Mouse (Mus musculus) heart, postnatal 36 days (tissue): ENCODE measurements around the gene Cep128. TPM values are rescaled to one million over a fixed set of nuclear protein-coding genes. Genes with fewer than 3 reads are reported as not detected.
A peak's percentile ranks its signal among the peaks of the same experiment; 100 is the strongest.
"Not testable (repeated sequence)": the region's sequence is repeated elsewhere in the genome, so short reads cannot be mapped to it uniquely, and the experiment has no call there.

Experiments used
- DNase-seq, 2 experiments: peaks; one replicate each; pipeline ENCODE4 v3.0.0; 2021 to 2022
- intact Hi-C: fragments of 180-260 bp; cut with DNase I; formaldehyde crosslinking; loops from one replicate; pipeline ENCODE4 v1.15.1; 2025
- total RNA-seq, 2 experiments: library from RNA; stranded (reverse); gene quantifications; 2 replicates each; pipeline ENCODE4 v1.2.3; 2021

The Cep128 gene
- total RNA-seq: 10 to 100 TPM; 10.3 to 10.9 TPM

DNA sequence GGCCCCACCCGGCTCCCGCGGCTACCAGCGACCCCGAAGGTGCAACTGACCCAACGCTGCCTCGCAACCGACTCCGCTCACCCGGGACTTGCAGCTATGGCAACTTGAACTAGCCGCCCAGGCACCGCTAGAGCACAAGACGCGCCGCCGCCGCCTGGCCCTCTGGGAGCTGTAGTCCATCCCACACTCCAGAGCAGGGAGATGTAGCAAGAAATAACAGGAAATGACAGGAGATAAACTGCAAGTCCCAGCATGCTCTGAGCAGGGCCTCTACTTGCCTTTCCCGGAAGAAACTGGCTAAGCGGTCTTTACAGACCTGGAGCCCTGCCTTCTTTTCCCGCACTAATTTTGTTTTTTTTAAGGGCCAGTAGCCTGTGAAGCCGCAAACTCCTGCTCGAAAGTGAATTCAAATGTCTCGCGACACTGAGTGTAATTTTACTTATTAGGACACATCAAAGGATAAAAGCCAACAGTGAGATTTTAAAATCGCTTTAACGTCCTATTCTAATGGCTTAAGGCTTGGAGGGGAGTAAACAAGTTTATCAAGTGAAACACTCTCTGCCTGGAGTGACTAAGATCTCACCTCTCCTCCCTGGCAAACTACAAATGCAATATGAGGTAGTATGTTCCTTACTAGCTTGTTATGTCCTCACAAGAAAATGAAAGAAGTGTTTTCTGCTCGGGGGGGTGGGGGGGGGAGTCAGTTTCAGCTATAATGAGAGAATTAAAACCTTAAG is at the start of gene Cep128, which contains the start of gene Tshr:
Cep128 (minus strand) TSS at position 129 of the 737 bp plus-strand sequence.
Tshr (plus strand) TSS at position 283 of the 737 bp plus-strand sequence.
- DNase-seq: peak; percentile 88
- intact Hi-C loops: loop anchor here (10.0 kb wide), 1 partner anchor 200 kb away; no protein-coding TSS in a partner anchor

DNA sequence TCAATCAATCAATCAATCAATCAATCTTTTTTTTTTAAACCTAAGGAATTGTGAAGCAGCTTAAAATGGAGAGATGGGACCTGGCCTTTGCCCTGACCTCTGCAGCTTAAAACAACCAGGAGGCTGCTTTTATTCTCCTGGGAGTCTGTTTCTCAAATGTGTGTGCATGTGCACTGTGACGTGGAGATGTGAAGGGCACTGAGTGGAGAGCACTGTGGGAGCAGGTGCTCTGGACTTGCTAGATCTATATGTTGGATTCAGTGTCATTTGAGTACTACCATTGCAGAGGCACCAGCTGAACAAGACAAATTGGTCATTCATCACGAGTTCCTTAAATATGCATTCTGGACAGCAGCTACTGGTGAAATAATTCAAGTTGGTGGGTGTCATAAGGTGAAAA is 42.9 kb upstream of the Cep128 start:
- DNase-seq: no peak
- intact Hi-C loops: no loop called here

GRCm38 (mm10) chr12:91426499-91426898 is 42.3 kb upstream of the Cep128 start:
- intact Hi-C loops: no loop called here
- DNase-seq: no peak

GRCm38 (mm10) chr12:91423125-91423820 is 39.1 kb upstream of the Cep128 start:
- intact Hi-C loops: loop anchor here (1.0 kb wide), 1 partner anchor 376 kb away; no protein-coding TSS in a partner anchor

GRCm38 (mm10) chr12:91421272-91421671 is 37.1 kb upstream of the Cep128 start:
- DNase-seq: no peak
- intact Hi-C loops: no loop called here

More at GRCm38 (mm10) chr12:91423125-91423820, 39.1 kb upstream of the Cep128 start:
- no peak for DNase-seq

- DNase-seq: peak; percentile 26 to 62
- intact Hi-C loops: no loop called here
Measured at GRCm38 (mm10) chr12:91418791-91419190, 34.6 kb upstream of the Cep128 start.

GRCm38 (mm10) chr12:91416828-91417227 is 32.6 kb upstream of the Cep128 start:
- intact Hi-C loops: no loop called here

DNA sequence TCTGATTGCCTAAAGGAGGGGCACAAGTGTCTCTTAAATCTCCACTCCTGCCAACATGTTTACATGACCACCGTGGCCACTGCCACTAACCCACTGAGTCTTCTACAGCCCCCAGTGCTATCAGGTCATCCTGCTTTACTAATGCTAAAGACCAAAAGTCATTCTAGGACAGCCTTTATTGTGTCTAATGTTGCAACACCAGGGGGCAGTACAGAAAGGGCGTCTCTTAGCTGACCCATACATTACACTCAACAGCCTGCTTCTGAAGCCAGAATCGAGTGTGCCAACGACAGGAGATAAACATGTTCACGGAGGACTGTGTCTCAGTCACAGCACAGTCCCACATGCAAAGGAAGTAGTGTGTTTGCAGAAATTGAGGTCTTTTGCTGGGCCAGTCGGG is 30.9 kb upstream of the Cep128 start:
- no peak for DNase-seq
- intact Hi-C loops: no loop called here

More at GRCm38 (mm10) chr12:91416828-91417227, 32.6 kb upstream of the Cep128 start:
- no peak for DNase-seq

- DNase-seq: no peak
- intact Hi-C loops: no loop called here
Measured at GRCm38 (mm10) chr12:91412461-91413182, 28.4 kb upstream of the Cep128 start.

DNA sequence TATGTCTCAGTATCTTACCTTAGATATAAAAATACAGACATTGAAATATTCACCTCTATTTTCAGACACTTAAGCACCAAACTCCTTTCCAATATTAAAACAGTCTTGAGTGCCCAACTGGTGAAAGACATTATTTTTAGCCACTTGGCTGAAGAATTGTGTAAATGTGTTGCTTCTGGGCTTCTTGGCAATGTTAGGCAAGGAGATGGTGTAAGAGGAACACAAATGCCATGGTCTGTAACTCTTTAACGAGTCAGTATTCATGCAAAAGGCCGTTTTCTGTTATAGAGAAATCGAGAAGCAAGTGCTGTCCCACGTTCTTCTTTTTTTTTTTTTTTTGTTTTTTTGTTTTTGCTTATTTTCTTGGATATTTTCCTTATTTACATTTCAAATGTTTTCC is 26.1 kb upstream of the Cep128 start:
- no peak for DNase-seq
- intact Hi-C loops: no loop called here

DNA sequence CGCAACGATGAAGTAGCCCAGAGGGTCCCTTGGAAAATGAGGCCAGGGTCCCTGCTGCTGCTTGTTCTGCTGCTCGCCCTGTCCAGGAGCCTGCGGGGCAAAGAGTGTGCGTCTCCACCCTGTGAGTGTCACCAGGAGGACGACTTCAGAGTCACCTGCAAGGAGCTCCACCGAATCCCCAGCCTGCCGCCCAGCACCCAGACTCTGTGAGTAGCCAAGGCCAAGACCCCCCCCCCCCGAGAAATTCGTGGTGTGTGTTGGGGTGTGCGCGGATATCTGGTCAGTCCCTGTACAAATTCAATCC is 16.8 kb upstream of the Cep128 start:
- DNase-seq: no peak

DNA sequence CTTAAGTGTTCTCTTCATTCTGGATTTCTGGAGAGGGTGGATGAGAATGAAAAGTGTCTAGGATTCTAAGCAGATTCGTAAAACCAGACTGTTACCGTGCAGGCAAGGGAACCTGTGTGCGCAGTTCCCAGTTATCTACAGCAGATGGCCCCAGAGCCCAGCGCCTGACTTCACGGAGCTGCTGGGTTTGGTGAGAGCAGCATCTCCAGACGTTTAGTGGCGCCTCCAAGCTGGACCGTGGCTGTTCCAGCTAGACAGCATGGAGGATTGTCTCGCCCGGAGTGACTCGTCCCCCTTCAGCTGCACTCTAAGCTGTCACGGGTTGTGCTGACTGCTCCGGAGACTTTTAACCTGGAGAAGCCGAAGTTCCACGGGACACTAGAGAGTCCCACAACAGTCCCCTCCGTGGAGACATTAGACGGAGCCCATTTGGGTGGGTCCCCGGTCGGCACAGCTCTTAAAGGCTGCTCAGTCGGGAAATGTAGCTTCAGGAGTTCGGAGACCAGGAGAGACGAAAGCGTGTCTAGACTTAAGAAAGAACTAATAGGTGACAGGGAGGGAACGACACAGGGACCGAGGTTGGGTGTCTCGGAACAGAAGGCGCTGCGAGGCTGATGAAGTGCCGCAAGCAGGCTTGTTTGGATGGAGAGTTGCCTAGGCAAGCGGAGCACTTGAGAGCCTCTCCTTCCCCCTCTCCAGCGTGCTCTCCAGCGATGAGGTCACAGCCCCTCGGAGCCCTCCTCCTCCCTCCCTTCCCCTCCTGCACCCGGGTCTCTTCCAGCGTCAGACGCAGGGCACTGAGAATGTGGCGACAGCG is 16.2 kb upstream of the Cep128 start:
- peak; percentile 47 to 63 for DNase-seq
- intact Hi-C loops: loop anchor here (1.0 kb wide), 1 partner anchor 399 kb away; no protein-coding TSS in a partner anchor

More for the DNA sequence above, 16.8 kb upstream of the Cep128 start:
- intact Hi-C loops: no loop called here

- intact Hi-C loops: loop anchor here (10.0 kb wide), 1 partner anchor 201 kb away; no protein-coding TSS in a partner anchor
- peak in 1 of 2 experiments; percentile 1 for DNase-seq
Measured at GRCm38 (mm10) chr12:91383516-91384264, 519 bp downstream of the Cep128 start.

DNA sequence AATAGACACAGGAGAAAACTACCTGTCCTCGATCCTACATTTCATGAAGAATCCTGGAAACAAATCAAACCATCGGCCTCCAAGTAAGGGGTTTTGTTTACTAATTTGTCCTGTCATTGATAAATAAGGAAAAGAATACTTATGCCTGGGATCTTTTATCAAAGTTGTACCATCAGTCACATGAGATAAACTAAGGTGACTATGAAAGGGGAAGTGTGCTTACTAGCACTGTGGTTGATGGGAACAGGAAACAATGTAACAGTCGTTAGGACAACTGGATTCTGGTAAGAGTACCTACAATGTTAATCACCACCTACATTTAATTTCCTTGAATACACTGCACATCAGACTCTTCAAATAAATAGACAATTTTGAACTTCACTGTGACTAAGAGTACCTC is 15.0 kb downstream of the Cep128 start:
- intact Hi-C loops: no loop called here

DNA sequence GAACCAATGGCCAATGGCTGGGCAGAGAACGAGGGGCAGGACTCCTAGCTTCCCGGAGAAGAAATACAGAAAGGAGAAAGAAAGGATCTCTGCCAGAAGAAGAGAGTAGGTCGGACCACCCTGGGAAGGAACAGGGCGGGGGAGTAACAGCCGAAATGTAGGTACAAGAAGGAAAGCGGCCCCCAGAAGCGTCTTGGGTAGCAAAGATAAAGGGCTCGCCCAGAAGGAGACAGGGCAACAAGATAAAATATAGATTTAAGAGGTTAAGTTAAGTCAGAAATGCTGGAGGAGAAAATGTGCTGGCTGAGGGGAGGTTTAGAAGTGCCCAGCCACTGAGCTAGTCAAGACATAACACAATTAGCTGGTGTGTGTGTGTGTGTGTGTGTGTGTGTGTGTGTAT is 30.4 kb downstream of the Cep128 start:
- intact Hi-C loops: no loop called here
- DNase-seq: no peak

More for the DNA sequence above, 15.0 kb downstream of the Cep128 start:
- no peak for DNase-seq

DNA sequence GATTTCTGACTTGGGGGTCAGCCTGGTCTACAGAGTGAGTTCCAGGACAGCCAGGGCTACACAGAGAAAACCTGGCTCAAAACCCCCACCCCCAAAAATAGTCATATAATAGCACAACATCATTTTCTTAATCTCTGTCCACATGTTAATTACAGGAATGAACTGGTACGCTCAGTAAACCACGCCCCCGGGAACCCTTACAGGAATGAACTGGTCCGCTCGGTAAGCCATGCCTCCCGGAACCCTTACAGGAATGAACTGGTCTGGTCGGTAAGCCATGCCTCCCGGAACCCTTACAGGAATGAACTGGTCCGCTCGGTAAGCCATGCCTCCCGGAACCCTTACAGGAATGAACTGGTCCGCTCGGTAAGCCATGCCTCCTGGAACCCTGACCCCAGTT is 45.6 kb downstream of the Cep128 start:
- DNase-seq, intact Hi-C loops: not testable (repeated sequence)

DNA sequence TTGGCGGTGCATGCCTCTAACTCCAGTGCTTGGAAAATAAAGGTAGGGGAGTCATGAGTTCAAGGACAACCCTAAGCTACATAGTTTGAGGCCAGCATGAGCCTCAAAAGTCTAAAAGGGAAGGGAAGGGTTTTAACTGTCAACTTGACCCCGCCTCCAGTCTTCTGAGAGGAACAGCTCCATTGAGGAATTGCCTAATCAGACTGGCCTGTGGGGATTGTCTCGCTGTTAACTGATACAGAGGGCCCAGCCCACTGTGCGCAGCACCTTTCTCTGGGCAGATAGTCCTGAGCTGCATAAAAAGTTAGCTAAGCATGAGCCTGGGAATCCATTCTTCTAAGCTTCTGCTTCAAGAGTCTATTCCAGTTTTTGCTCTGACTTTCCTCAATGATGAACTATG is 56.7 kb downstream of the Cep128 start:
- no peak for DNase-seq
- intact Hi-C loops: loop anchor here (5.0 to 10.0 kb wide), 2 partner anchors 760 to 1843 kb away; no protein-coding TSS in a partner anchor

- DNase-seq: no peak
- intact Hi-C loops: loop anchor here (5.0 to 10.0 kb wide), 2 partner anchors 759 to 1841 kb away; no protein-coding TSS in a partner anchor
Measured at GRCm38 (mm10) chr12:91326104-91326503, 58.1 kb downstream of the Cep128 start.

GRCm38 (mm10) chr12:91315026-91315425 is 69.2 kb downstream of the Cep128 start:
- intact Hi-C loops: loop anchor here (10.0 kb wide), 1 partner anchor 230 kb away; no protein-coding TSS in a partner anchor
- no peak for DNase-seq
